Mouse (Mus musculus): ENCODE measurements around the gene Sema5b. TPM values are rescaled to one million over a fixed set of nuclear protein-coding genes. Genes with fewer than 3 reads are reported as not detected.
"Not testable (repeated sequence)": the region's sequence is repeated elsewhere in the genome, so short reads cannot be mapped to it uniquely, and the experiment has no call there.

The Sema5b gene
- polyA plus RNA-seq, 1 experiment from 2014 or later, result 2.6 TPM

GRCm38 (mm10) chr16:35564246-35564905 lies 23.4 kb downstream of the Sema5b start:
- 61% methylated on average over 22 of the region's 22 CpGs for WGBS (ENCODE audit: insufficient replicate concordance)
- no peaks in the 10 kb centered on the region for H3K4me1 ChIP-seq (ENCODE audit: control insufficient read depth, insufficient read depth, low read length)
- H3K9me3 ChIP-seq (replicated peaks; ENCODE audit: control insufficient read depth, low read length), result no peaks in the 10 kb centered on the region
- no peak overlapping the region for H3K4me3 ChIP-seq (ENCODE audit: low read depth, low read length)
- H3K36me3 ChIP-seq (ENCODE audit: control insufficient read depth, insufficient read depth, low read length), result no peaks in the 10 kb centered on the region
- peak overlapping the region; percentile 17; the same call in 1 of the 2 replicates for H3K4me2 ChIP-seq
- H3K9ac ChIP-seq (ENCODE audit: low read depth, low read length), result no peak overlapping the region
- no peak overlapping the region for H3K27ac ChIP-seq (ENCODE audit: low read depth, low read length)
- H3K27me3 ChIP-seq (ENCODE audit: control insufficient read depth, insufficient read depth, low read length), result no peaks in the 10 kb centered on the region
- no peak for ATAC-seq (replicated peaks; ENCODE audit: insufficient number of reproducible peaks, low FRiP score, low TSS enrichment)

DNA sequence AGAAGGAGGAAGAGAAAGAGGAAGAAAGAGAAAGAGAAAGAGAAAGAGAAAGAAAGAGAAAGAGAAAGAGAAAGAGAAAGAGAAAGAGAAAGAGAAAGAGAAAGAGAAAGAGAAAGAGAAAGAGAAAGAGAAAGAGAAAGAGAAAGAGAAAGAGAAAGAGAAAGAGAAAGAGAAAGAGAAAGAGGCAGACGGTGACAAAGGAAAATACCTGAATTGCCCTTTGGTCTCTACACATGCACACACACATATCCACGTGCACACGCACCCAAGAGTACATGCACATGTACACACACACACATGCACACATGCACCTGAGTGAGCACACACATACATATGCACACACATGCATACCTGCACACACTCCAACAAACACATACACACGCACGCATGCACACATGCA lies 24.7 kb downstream of the Sema5b start:
- not testable (repeated sequence) for H3K9me3 ChIP-seq (replicated peaks; ENCODE audit: control insufficient read depth, low read length); H3K27me3 ChIP-seq (ENCODE audit: control insufficient read depth, insufficient read depth, low read length); H3K4me2 ChIP-seq; H3K9ac ChIP-seq (ENCODE audit: low read depth, low read length); H3K4me1 ChIP-seq (ENCODE audit: control insufficient read depth, insufficient read depth, low read length); H3K4me3 ChIP-seq (ENCODE audit: low read depth, low read length); H3K36me3 ChIP-seq (ENCODE audit: control insufficient read depth, insufficient read depth, low read length); H3K27ac ChIP-seq (ENCODE audit: low read depth, low read length); ATAC-seq (replicated peaks; ENCODE audit: insufficient number of reproducible peaks, low FRiP score, low TSS enrichment)
- 94% methylated on average over 5 of the region's 5 CpGs for WGBS (ENCODE audit: insufficient replicate concordance)

DNA sequence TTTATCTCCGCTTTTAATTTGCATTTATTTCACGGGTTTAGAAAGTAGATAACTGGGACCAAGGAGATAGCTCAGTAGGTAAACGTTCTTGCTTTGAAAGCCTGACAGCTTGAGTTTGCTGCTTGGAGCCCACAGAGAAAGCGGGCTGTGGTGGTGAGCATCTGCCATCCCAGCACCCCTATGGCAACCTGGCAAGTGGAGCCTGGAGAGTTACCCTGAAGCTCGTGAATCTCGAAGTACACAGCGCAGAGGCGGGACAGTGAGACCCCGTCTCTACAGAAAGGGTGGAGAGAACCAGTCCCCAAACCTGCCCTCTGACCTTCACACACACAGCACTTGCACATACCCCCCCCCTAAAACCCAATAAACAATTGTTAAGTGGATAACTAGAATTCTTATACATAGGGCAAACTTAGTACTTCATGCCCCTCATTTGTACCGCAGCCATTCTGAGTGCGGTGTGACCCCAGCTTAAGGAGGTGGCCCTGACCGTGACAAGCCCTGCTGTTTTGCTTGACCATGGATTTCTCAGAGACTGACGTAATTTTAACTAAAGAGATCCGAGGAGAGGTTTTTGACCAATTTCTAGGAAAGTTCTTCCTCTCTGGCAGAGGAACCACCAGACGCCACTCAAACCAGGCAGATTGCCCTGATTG lies 27.4 kb downstream of the Sema5b start:
- H3K4me3 ChIP-seq (ENCODE audit: low read depth, low read length), result no peak overlapping the region
- no peak for ATAC-seq (replicated peaks; ENCODE audit: insufficient number of reproducible peaks, low FRiP score, low TSS enrichment)
- H3K36me3 ChIP-seq (ENCODE audit: control insufficient read depth, insufficient read depth, low read length), result no peaks in the 10 kb centered on the region
- no peaks in the 10 kb centered on the region for H3K4me1 ChIP-seq (ENCODE audit: control insufficient read depth, insufficient read depth, low read length)
- H3K4me2 ChIP-seq, result no peak overlapping the region
- H3K9ac ChIP-seq (ENCODE audit: low read depth, low read length), result no peak overlapping the region
- H3K27me3 ChIP-seq (ENCODE audit: control insufficient read depth, insufficient read depth, low read length), result peaks cover 2% of the 10 kb centered on the region; the same call in 1 of the 2 replicates
- H3K9me3 ChIP-seq (replicated peaks; ENCODE audit: control insufficient read depth, low read length), result no peaks in the 10 kb centered on the region
- WGBS (ENCODE audit: insufficient replicate concordance), result 58% methylated on average over 15 of the region's 15 CpGs
- no peak overlapping the region for H3K27ac ChIP-seq (ENCODE audit: low read depth, low read length)

DNA sequence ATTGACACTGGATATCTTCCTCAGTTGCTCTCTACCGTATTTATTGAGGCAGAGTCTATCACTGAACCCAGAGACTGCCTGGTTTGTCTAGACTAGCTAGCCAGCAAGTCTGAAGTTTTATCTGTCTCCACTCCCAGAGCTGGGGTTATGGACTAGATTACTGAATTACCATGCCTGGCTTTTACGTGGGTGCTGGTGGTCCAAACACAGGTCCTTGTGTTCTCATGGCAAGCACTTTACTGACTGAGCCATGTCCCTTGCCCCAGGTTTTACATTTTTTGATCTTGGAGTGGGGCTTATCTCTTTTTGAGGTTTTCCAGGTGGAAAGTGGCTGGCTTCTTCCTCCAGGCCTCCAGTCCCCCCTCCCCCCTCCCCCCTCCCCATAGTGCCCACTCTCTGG lies 28.4 kb downstream of the Sema5b start:
- H3K9ac ChIP-seq (ENCODE audit: low read depth, low read length), result no peak overlapping the region
- no peaks in the 10 kb centered on the region for H3K36me3 ChIP-seq (ENCODE audit: control insufficient read depth, insufficient read depth, low read length)
- no peak overlapping the region for H3K4me3 ChIP-seq (ENCODE audit: low read depth, low read length)
- H3K27ac ChIP-seq (ENCODE audit: low read depth, low read length), result no peak overlapping the region
- 32% methylated on average over 2 of the region's 2 CpGs for WGBS (ENCODE audit: insufficient replicate concordance)
- H3K4me2 ChIP-seq, result no peak overlapping the region
- H3K9me3 ChIP-seq (replicated peaks; ENCODE audit: control insufficient read depth, low read length), result no peaks in the 10 kb centered on the region
- H3K4me1 ChIP-seq (ENCODE audit: control insufficient read depth, insufficient read depth, low read length), result no peaks in the 10 kb centered on the region
- ATAC-seq (replicated peaks; ENCODE audit: insufficient number of reproducible peaks, low FRiP score, low TSS enrichment), result no peak
- H3K27me3 ChIP-seq (ENCODE audit: control insufficient read depth, insufficient read depth, low read length), result peaks cover 2% of the 10 kb centered on the region; the same call in 1 of the 2 replicates

GRCm38 (mm10) chr16:35569758-35570157 lies 28.8 kb downstream of the Sema5b start:
- no peak overlapping the region for H3K4me3 ChIP-seq (ENCODE audit: low read depth, low read length)
- no peaks in the 10 kb centered on the region for H3K36me3 ChIP-seq (ENCODE audit: control insufficient read depth, insufficient read depth, low read length)
- ATAC-seq (replicated peaks; ENCODE audit: insufficient number of reproducible peaks, low FRiP score, low TSS enrichment), result no peak
- peaks cover 2% of the 10 kb centered on the region; the same call in 1 of the 2 replicates for H3K27me3 ChIP-seq (ENCODE audit: control insufficient read depth, insufficient read depth, low read length)
- H3K9ac ChIP-seq (ENCODE audit: low read depth, low read length), result no peak overlapping the region
- H3K4me2 ChIP-seq, result no peak overlapping the region
- no peaks in the 10 kb centered on the region for H3K9me3 ChIP-seq (replicated peaks; ENCODE audit: control insufficient read depth, low read length)
- H3K27ac ChIP-seq (ENCODE audit: low read depth, low read length), result no peak overlapping the region
- WGBS (ENCODE audit: insufficient replicate concordance), result 55% methylated on average over 9 of the region's 9 CpGs
- no peaks in the 10 kb centered on the region for H3K4me1 ChIP-seq (ENCODE audit: control insufficient read depth, insufficient read depth, low read length)

DNA sequence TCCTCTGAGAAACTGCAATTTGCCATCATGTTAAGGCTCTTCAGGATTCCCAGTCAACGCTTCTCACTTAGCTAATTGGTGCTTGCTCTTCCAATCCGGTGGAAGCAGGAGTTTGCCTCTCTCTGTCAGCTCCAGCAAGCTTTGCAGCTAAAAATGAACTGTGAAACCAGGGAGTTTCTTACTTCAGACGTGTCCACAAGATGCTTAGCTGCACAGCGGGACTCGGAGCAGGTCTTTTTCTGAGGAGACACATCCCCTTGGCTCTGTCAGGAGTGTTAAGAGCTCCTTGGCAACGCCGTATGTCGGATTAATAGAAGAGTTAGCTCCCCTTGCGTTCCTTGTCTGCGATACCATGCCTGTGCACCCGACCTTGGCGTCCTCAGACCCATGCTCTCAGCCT lies 29.7 kb downstream of the Sema5b start:
- WGBS (ENCODE audit: insufficient replicate concordance), result 38% methylated on average over 12 of the region's 12 CpGs
- Histone ChIP-seq H3K4me2 (peak overlapping the region; percentile 36), H3K9me3 (replicated peaks; ENCODE audit: control insufficient read depth, low read length) (no peaks in the 10 kb centered on the region), H3K9ac (ENCODE audit: low read depth, low read length) (no peak overlapping the region), H3K27ac (ENCODE audit: low read depth, low read length) (no peak overlapping the region), H3K27me3 (ENCODE audit: control insufficient read depth, insufficient read depth, low read length) (peaks cover 2% of the 10 kb centered on the region; the same call in 1 of the 2 replicates), H3K4me1 (ENCODE audit: control insufficient read depth, insufficient read depth, low read length) (no peaks in the 10 kb centered on the region), H3K4me3 (ENCODE audit: low read depth, low read length) (no peak overlapping the region), H3K36me3 (ENCODE audit: control insufficient read depth, insufficient read depth, low read length) (no peaks in the 10 kb centered on the region)
- ATAC-seq (replicated peaks; ENCODE audit: insufficient number of reproducible peaks, low FRiP score, low TSS enrichment), result no peak

GRCm38 (mm10) chr16:35573586-35573985 lies 32.6 kb downstream of the Sema5b start:
- Histone ChIP-seq H3K4me3 (ENCODE audit: low read depth, low read length) (no peak overlapping the region), H3K36me3 (ENCODE audit: control insufficient read depth, insufficient read depth, low read length) (no peaks in the 10 kb centered on the region), H3K4me1 (ENCODE audit: control insufficient read depth, insufficient read depth, low read length) (no peaks in the 10 kb centered on the region), H3K9ac (ENCODE audit: low read depth, low read length) (no peak overlapping the region), H3K27me3 (ENCODE audit: control insufficient read depth, insufficient read depth, low read length) (peaks cover 2% of the 10 kb centered on the region; the same call in 1 of the 2 replicates), H3K9me3 (replicated peaks; ENCODE audit: control insufficient read depth, low read length) (no peaks in the 10 kb centered on the region), H3K27ac (ENCODE audit: low read depth, low read length) (no peak overlapping the region), H3K4me2 (no peak overlapping the region)
- 93% methylated on average over 3 of the region's 3 CpGs for WGBS (ENCODE audit: insufficient replicate concordance)
- ATAC-seq (replicated peaks; ENCODE audit: insufficient number of reproducible peaks, low FRiP score, low TSS enrichment), result no peak

DNA sequence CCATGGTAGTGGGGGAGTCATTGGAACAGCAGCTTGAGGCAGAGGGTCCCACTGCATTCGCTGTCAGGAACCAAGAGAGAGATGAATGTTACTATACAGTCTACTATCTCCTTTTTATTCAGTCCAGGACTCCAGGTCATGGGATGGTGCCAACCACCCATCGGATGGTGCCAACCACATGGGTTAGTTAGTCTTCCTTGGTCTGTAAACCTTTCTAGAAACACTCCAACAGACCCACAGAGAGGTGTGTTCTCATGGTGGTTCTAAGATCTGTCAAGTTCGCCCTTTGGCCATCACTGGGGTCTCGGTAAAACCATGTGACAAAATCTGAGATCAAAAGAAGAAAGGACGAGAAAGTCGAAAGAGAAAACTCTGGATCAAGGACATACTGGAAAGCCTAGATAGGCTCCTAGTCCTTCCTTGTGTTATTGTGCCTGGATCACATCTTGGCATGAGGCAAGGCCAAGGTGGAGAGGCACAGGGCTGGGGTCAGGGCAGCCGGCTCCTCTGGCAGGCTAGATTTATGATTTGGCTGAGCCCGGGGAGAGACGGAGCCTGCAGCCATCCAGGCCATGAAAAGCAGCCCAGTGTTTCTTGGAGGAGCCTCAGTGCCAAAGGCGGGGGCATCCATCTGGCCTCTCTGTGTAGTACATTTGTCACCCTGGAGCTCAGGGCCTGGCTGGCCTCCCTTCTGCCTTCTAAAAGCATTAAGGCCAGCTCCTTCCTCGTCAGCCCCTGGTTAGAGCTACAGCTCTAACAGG lies 36.4 kb downstream of the Sema5b start:
- H3K36me3 ChIP-seq (ENCODE audit: control insufficient read depth, insufficient read depth, low read length), result no peaks in the 10 kb centered on the region
- H3K4me2 ChIP-seq, result no peak overlapping the region
- no peak for ATAC-seq (replicated peaks; ENCODE audit: insufficient number of reproducible peaks, low FRiP score, low TSS enrichment)
- no peak overlapping the region for H3K9ac ChIP-seq (ENCODE audit: low read depth, low read length)
- no peaks in the 10 kb centered on the region for H3K27me3 ChIP-seq (ENCODE audit: control insufficient read depth, insufficient read depth, low read length)
- no peak overlapping the region for H3K27ac ChIP-seq (ENCODE audit: low read depth, low read length)
- no peaks in the 10 kb centered on the region for H3K4me1 ChIP-seq (ENCODE audit: control insufficient read depth, insufficient read depth, low read length)
- WGBS (ENCODE audit: insufficient replicate concordance), result 86% methylated on average over 11 of the region's 11 CpGs
- no peaks in the 10 kb centered on the region for H3K9me3 ChIP-seq (replicated peaks; ENCODE audit: control insufficient read depth, low read length)
- no peak overlapping the region for H3K4me3 ChIP-seq (ENCODE audit: low read depth, low read length)

All from heart, embryonic 11.5 days (tissue).